Mouse (Mus musculus): Measurements from ENCODE around the gene Dennd4c. TPM values are rescaled to one million over a fixed set of nuclear protein-coding genes. Genes with fewer than 3 reads are reported as not detected.

The Dennd4c gene
- polyA plus RNA-seq, 1 experiment from 2014 or later: 5.8 TPM

DNA sequence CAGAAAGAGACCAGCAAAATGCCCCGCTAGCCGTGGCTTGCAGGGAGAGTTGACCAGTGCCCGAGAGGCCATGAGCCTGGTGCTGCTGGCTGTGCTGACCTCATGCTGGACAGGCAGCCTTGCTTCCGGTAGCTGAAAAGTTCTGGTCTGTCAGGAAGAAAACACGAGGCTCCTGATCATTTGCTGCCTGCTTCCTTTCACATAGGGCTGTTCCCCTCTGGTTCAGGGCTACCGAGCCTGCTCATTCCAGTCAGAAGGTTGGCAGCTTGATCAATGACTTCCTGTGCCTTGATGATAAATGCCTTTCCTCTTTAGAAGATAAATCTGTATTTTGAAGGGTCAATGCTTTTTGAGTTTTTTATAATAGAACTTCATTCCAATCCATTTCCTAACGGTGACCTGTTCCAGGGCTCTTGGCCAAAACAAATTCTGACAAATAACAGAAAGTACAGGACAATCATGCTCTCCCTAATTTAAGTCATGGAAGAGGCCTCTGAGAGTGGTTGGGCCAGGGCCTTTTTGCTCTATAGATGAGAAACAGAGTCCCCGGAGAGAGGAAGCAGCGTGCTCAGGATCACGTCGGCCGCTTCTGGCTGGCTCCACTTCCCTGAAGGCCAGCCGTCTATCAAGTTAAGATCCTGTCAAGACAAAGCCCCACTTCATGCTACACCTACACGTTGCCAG, 150.6 kb downstream of the Dennd4c start:
- WGBS: 25% methylated on average over 14 of the region's 14 CpGs
- no peak overlapping the region for H3K9ac ChIP-seq
- no peaks in the 10 kb centered on the region for H3K27me3 ChIP-seq (replicated peaks)
- H3K4me3 ChIP-seq (replicated peaks): no peak overlapping the region
- H3K4me1 ChIP-seq (replicated peaks): no peaks in the 10 kb centered on the region
- peak; percentile 83 for ATAC-seq
- peak overlapping the region; percentile 51; the same call in 1 of the 2 replicates for H3K27ac ChIP-seq
- H3K9me3 ChIP-seq: no peaks in the 10 kb centered on the region
- no peaks in the 10 kb centered on the region for H3K36me3 ChIP-seq
- H3K4me2 ChIP-seq (replicated peaks): no peak overlapping the region

Other genes with a start within 250 kb of the Dennd4c start
- gene Saxo1, start 190.2 kb upstream of the Dennd4c start, polyA plus RNA-seq (2015; fragmentation: Nextera tagmentation; extraction: Ambion mirVana): not detected in 2 replicates
- gene Rraga, start 172.9 kb upstream of the Dennd4c start, polyA plus RNA-seq (2015; fragmentation: Nextera tagmentation; extraction: Ambion mirVana): 64.0 and 69.8 TPM in 2 replicates
- gene Haus6, start 136.5 kb upstream of the Dennd4c start, polyA plus RNA-seq (2015; fragmentation: Nextera tagmentation; extraction: Ambion mirVana): 13.0 and 13.7 TPM in 2 replicates
- 144 and 164 TPM in 2 replicates for gene Plin2, start 78.5 kb upstream of the Dennd4c start, polyA plus RNA-seq (2015; fragmentation: Nextera tagmentation; extraction: Ambion mirVana)
- 690 and 791 TPM in 2 replicates for gene Rps6, start 108.9 kb downstream of the Dennd4c start, polyA plus RNA-seq (2015; fragmentation: Nextera tagmentation; extraction: Ambion mirVana)
- gene Acer2, start 125.8 kb downstream of the Dennd4c start, polyA plus RNA-seq (2015; fragmentation: Nextera tagmentation; extraction: Ambion mirVana): 23.1 and 26.5 TPM in 2 replicates

Measured in intestine, embryonic 15.5 days (tissue).